Mouse (Mus musculus) heart, adult 2 months (tissue): Measurements from ENCODE around the gene Nceh1.

Source experiments
- CTCF ChIP-seq: fragments of 200-600 bp; IDR thresholded peaks from 2 replicates; pipeline ENCODE4 v1.8.1; 2022; ENCODE audit warnings: antibody characterized with exemption, mild to moderate bottlenecking, moderate library complexity
- EP300 ChIP-seq: fragments of 200-500 bp; IDR thresholded peaks from 2 replicates; pipeline ENCODE4 v1.6.1; 2011; ENCODE audit warnings: low read depth, low read length, control low read depth; ENCODE audit not compliant: insufficient read depth
- POLR2A ChIP-seq: fragments of 200-500 bp; IDR thresholded peaks from 2 replicates; pipeline ENCODE4 v1.6.1; 2011; ENCODE audit warnings: mild to moderate bottlenecking, low read depth, low read length, control low read depth; ENCODE audit not compliant: insufficient read depth

DNA sequence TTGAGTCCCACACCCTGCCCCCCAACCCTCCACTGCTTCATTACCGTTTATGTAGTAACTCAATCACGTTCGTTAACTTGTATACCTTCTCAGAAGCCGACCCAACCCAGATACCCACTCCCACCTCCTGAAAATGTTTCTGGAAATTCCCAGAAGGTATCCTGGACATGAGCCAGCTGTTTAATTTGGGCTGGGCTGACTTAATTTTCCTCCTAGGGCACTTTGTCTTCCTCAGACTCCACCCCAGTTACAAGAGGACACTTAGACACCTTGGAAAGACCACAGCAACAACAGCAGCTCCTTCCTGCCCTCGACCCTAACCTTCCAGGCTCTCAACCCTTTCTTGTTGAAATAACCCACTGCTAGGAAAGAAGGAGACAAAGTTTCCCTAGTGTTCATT, 140.8 kb downstream of the Nceh1 start:
- TF ChIP-seq POLR2A (no peak), EP300 (no peak), CTCF (no peak)
